Mouse (Mus musculus) lung, adult 2 months (tissue): ENCODE results near the gene Stx3.

Experiments
- CTCF ChIP-seq: fragments of 200-500 bp; IDR thresholded peaks from 2 replicates; pipeline ENCODE4 v1.5.1; 2011; ENCODE audit warnings: mild to moderate bottlenecking, low read length, control low read depth; ENCODE audit not compliant: insufficient read depth
- POLR2A ChIP-seq: fragments of 200-500 bp; IDR thresholded peaks from 2 replicates; pipeline ENCODE4 v1.6.1; 2011; ENCODE audit warnings: low read depth, mild to moderate bottlenecking, control low read depth, low read length, borderline replicate concordance; ENCODE audit errors: extremely low read depth

- TF ChIP-seq CTCF (no peak), POLR2A (no peak)
Observed at GRCm38 (mm10) chr19:11810856-11811255, 8.3 kb downstream of the Stx3 start.
